Mouse (Mus musculus): ENCODE measurements around the gene Obsl1. TPM values are rescaled to one million over a fixed set of nuclear protein-coding genes. Genes with fewer than 3 reads are reported as not detected.

The Obsl1 gene
- polyA plus RNA-seq (2012; rRNA removed; ENCODE audit: low replicate concordance) = 5.0 and 5.5 TPM in 2 replicates

GRCm38 (mm10) chr1:75505956-75506831, at the start of gene Obsl1:
TSS of gene Obsl1 (minus strand) at chr1:75506452.

GRCm38 (mm10) chr1:75545965-75546956, 40.0 kb upstream of the Obsl1 start, which contains the start of gene Slc4a3:
TSS of gene Slc4a3 (plus strand) at chr1:75546266.

GRCm38 (mm10) chr1:75521321-75522031, 15.2 kb upstream of the Obsl1 start, which contains the start of gene Stk11ip:
TSS of gene Stk11ip (plus strand) at chr1:75521529.

GRCm38 (mm10) chr1:75507006-75507405, 754 bp upstream of the Obsl1 start, which contains the start of gene Inha:
TSS of gene Inha (plus strand) at chr1:75507077.

GRCm38 (mm10) chr1:75478916-75479634, 27.2 kb downstream of the Obsl1 start, which contains the start of the genes Chpf and Tmem198:
TSS of gene Chpf (minus strand) at chr1:75479307.
TSS of gene Tmem198 (plus strand) at chr1:75479532.

GRCm38 (mm10) chr1:75450314-75451005, 55.8 kb downstream of the Obsl1 start, which contains the start of gene Asic4:
TSS of gene Asic4 (plus strand) at chr1:75450436.

GRCm38 (mm10) chr1:75435475-75436328, 70.5 kb downstream of the Obsl1 start, which contains the start of gene Gmppa:
TSS of gene Gmppa (plus strand) at chr1:75435930.

Other genes starting within 250 kb of the Obsl1 start
- 5.3 and 6.2 TPM in 2 replicates for gene Ptprn, start 241.9 kb downstream of the Obsl1 start, polyA plus RNA-seq (2012; rRNA removed; ENCODE audit: low replicate concordance)
- gene Resp18, start 228.0 kb downstream of the Obsl1 start, polyA plus RNA-seq (2012; rRNA removed; ENCODE audit: low replicate concordance) = 4.1 and 5.5 TPM in 2 replicates
- gene Dnpep, start 188.5 kb downstream of the Obsl1 start, polyA plus RNA-seq (2012; rRNA removed; ENCODE audit: low replicate concordance) = 188 and 371 TPM in 2 replicates
- 207 and 271 TPM in 2 replicates for gene Des, start 146.1 kb downstream of the Obsl1 start, polyA plus RNA-seq (2012; rRNA removed; ENCODE audit: low replicate concordance)
- gene Speg, start 131.2 kb downstream of the Obsl1 start, polyA plus RNA-seq (2012; rRNA removed; ENCODE audit: low replicate concordance) = 32.3 and 57.1 TPM in 2 replicates
- gene Gmppa, start 70.5 kb downstream of the Obsl1 start, polyA plus RNA-seq (2012; rRNA removed; ENCODE audit: low replicate concordance) = 231 and 278 TPM in 2 replicates
- gene Asic4, start 56.0 kb downstream of the Obsl1 start, polyA plus RNA-seq (2012; rRNA removed; ENCODE audit: low replicate concordance) = 0.09 TPM in 1 of 2 replicates, not detected in the other
- gene Chpf, start 27.1 kb downstream of the Obsl1 start, polyA plus RNA-seq (2012; rRNA removed; ENCODE audit: low replicate concordance) = 41.8 and 50.4 TPM in 2 replicates
- 2.2 and 5.7 TPM in 2 replicates for gene Tmem198, start 26.9 kb downstream of the Obsl1 start, polyA plus RNA-seq (2012; rRNA removed; ENCODE audit: low replicate concordance)
- gene Inha, start 625 bp upstream of the Obsl1 start, polyA plus RNA-seq (2012; rRNA removed; ENCODE audit: low replicate concordance) = 5.7 and 17.5 TPM in 2 replicates
- gene Stk11ip, start 15.1 kb upstream of the Obsl1 start, polyA plus RNA-seq (2012; rRNA removed; ENCODE audit: low replicate concordance) = 28.3 and 33.1 TPM in 2 replicates
- gene Slc4a3, start 39.8 kb upstream of the Obsl1 start, polyA plus RNA-seq (2012; rRNA removed; ENCODE audit: low replicate concordance) = 3.5 and 9.5 TPM in 2 replicates

Measured in duodenum, adult 2 months (tissue).